Mouse (Mus musculus): ENCODE measurements around the gene Ciita. TPM values are rescaled to one million over a fixed set of nuclear protein-coding genes. Genes with fewer than 3 reads are reported as not detected.

Ciita gene
- total and polyA plus RNA-seq, 2 experiments from 2014 or later: under 0.01 to 0.26 TPM

DNA sequence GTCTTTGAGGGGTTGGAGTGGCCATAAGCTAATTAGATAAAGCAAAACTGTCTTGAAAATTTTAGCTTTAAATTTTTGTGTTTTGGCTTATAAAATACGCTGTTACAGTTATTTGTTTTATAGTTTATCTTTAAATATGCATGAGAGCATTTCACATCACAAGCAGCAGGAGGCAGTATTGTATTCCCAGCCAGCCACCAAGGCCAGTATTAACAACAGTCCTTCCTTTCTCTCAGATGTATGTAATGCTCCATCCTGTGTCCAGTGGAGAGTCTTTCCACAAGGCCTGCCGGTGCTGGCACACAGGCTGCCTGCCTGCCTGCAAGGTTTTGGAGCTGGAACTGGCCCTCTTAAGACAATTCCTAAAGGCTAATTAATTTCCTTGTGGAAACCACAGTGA, 92.0 kb downstream of the Ciita start:
- Histone ChIP-seq H3K27ac (ENCODE audit: low read depth, low read length) (no peak overlapping the region), H3K4me2 (ENCODE audit: low read depth, low read length, poor library complexity, severe bottlenecking) (no peak overlapping the region), H3K9me3 (ENCODE audit: low read length) (no peaks in the 10 kb centered on the region), H3K9ac (replicated peaks; ENCODE audit: low read length, poor library complexity, severe bottlenecking) (no peak overlapping the region), H3K27me3 (ENCODE audit: insufficient read depth, low read length) (no peaks in the 10 kb centered on the region), H3K4me1 (ENCODE audit: insufficient read depth, low read length) (no peaks in the 10 kb centered on the region), H3K36me3 (ENCODE audit: insufficient read depth, low read length) (peaks cover 58% of the 10 kb centered on the region), H3K4me3 (ENCODE audit: low read depth, low read length) (no peak overlapping the region)
- 52% methylated on average over 2 of the region's 2 CpGs for WGBS
- no peak for ATAC-seq (ENCODE audit: low FRiP score)
- peak; percentile 72 for TF ChIP-seq CTCF (IDR thresholded peaks at IDR 0.05)
- peak; percentile 58 for DNase-seq (ENCODE audit: low spot score)

DNA sequence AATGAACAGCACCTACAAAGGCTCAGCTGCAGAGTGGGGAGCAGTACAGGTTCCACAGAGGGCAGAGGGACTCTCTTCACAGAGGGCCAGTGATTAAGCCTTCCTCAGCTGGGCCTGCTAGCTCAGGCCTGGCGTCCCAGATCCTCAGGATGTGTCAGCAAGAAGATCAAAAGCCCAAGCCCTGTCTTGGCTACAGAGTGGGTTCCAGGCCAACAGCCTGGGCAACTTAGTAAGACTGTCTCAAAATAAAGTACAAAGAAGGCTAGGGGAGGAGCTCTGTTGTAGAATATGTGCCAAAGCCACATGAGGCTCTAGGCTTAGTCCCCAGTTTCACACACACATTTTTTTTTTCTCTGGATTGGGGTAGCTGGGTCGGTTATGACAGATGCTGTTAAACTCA, 95.1 kb downstream of the Ciita start:
- no peak for ATAC-seq (ENCODE audit: low FRiP score)
- Histone ChIP-seq H3K4me1 (ENCODE audit: insufficient read depth, low read length) (no peaks in the 10 kb centered on the region), H3K4me3 (ENCODE audit: low read depth, low read length) (no peak overlapping the region), H3K27me3 (ENCODE audit: insufficient read depth, low read length) (no peaks in the 10 kb centered on the region), H3K27ac (ENCODE audit: low read depth, low read length) (no peak overlapping the region), H3K4me2 (ENCODE audit: low read depth, low read length, poor library complexity, severe bottlenecking) (no peak overlapping the region), H3K9ac (replicated peaks; ENCODE audit: low read length, poor library complexity, severe bottlenecking) (no peak overlapping the region), H3K9me3 (ENCODE audit: low read length) (no peaks in the 10 kb centered on the region), H3K36me3 (ENCODE audit: insufficient read depth, low read length) (peaks cover 69% of the 10 kb centered on the region)
- 76% methylated on average over 2 of the region's 2 CpGs for WGBS
- DNase-seq (ENCODE audit: low spot score): peak; percentile 15
- no peak for TF ChIP-seq CTCF (IDR thresholded peaks at IDR 0.05)

GRCm38 (mm10) chr16:10575915-10576314, 96.1 kb downstream of the Ciita start:
- peaks cover 71% of the 10 kb centered on the region for H3K36me3 ChIP-seq (ENCODE audit: insufficient read depth, low read length)
- no peak for ATAC-seq (ENCODE audit: low FRiP score)
- TF ChIP-seq CTCF (IDR thresholded peaks at IDR 0.05): no peak

GRCm38 (mm10) chr16:10577548-10577947, 97.7 kb downstream of the Ciita start:
- Histone ChIP-seq H3K4me1 (ENCODE audit: insufficient read depth, low read length) (no peaks in the 10 kb centered on the region), H3K27ac (ENCODE audit: low read depth, low read length) (no peak overlapping the region), H3K36me3 (ENCODE audit: insufficient read depth, low read length) (peaks cover 74% of the 10 kb centered on the region), H3K4me3 (ENCODE audit: low read depth, low read length) (no peak overlapping the region), H3K9me3 (ENCODE audit: low read length) (no peaks in the 10 kb centered on the region), H3K27me3 (ENCODE audit: insufficient read depth, low read length) (no peaks in the 10 kb centered on the region), H3K4me2 (ENCODE audit: low read depth, low read length, poor library complexity, severe bottlenecking) (no peak overlapping the region), H3K9ac (replicated peaks; ENCODE audit: low read length, poor library complexity, severe bottlenecking) (no peak overlapping the region)
- no peak for TF ChIP-seq CTCF (IDR thresholded peaks at IDR 0.05)
- DNase-seq (ENCODE audit: low spot score) (no peak), ATAC-seq (ENCODE audit: low FRiP score) (no peak)
- WGBS: 91% methylated on average over 5 of the region's 5 CpGs

More at GRCm38 (mm10) chr16:10575915-10576314, 96.1 kb downstream of the Ciita start:
- Histone ChIP-seq H3K9ac (replicated peaks; ENCODE audit: low read length, poor library complexity, severe bottlenecking) (no peak overlapping the region), H3K4me1 (ENCODE audit: insufficient read depth, low read length) (no peaks in the 10 kb centered on the region), H3K27me3 (ENCODE audit: insufficient read depth, low read length) (no peaks in the 10 kb centered on the region), H3K4me2 (ENCODE audit: low read depth, low read length, poor library complexity, severe bottlenecking) (no peak overlapping the region), H3K9me3 (ENCODE audit: low read length) (no peaks in the 10 kb centered on the region), H3K27ac (ENCODE audit: low read depth, low read length) (no peak overlapping the region), H3K4me3 (ENCODE audit: low read depth, low read length) (no peak overlapping the region)
- 84% methylated on average over 4 of the region's 4 CpGs for WGBS
- no peak for DNase-seq (ENCODE audit: low spot score)

Other genes with a start within 250 kb of the Ciita start
- gene Emp2, start 166.1 kb upstream of the Ciita start, total RNA-seq (2014; rRNA removed): 18.0 and 18.9 TPM in 2 replicates
- 21.3 and 21.9 TPM in 2 replicates for gene Emp2, start 166.1 kb upstream of the Ciita start, polyA plus RNA-seq (2015; fragmentation: Nextera tagmentation; extraction: Ambion mirVana)
- 9.4 and 11.2 TPM in 2 replicates for gene Tekt5, start 84.6 kb upstream of the Ciita start, total RNA-seq (2014; rRNA removed)
- gene Tekt5, start 84.6 kb upstream of the Ciita start, polyA plus RNA-seq (2015; fragmentation: Nextera tagmentation; extraction: Ambion mirVana): 29.3 and 33.7 TPM in 2 replicates
- gene Nubp1, start 68.1 kb upstream of the Ciita start, total RNA-seq (2014; rRNA removed): 33.0 and 37.8 TPM in 2 replicates
- gene Nubp1, start 68.1 kb upstream of the Ciita start, polyA plus RNA-seq (2015; fragmentation: Nextera tagmentation; extraction: Ambion mirVana): 36.1 and 40.3 TPM in 2 replicates
- 77.6 and 82.0 TPM in 2 replicates for gene Tvp23a, start 32.7 kb upstream of the Ciita start, total RNA-seq (2014; rRNA removed)
- gene Tvp23a, start 32.7 kb upstream of the Ciita start, polyA plus RNA-seq (2015; fragmentation: Nextera tagmentation; extraction: Ambion mirVana): 44.1 and 46.8 TPM in 2 replicates
- gene Dexi, start 63.0 kb downstream of the Ciita start, total RNA-seq (2014; rRNA removed): 24.6 and 38.0 TPM in 2 replicates
- gene Dexi, start 63.0 kb downstream of the Ciita start, polyA plus RNA-seq (2015; fragmentation: Nextera tagmentation; extraction: Ambion mirVana): 16.7 and 18.2 TPM in 2 replicates
- gene Clec16a, start 65.3 kb downstream of the Ciita start, total RNA-seq (2014; rRNA removed): 63.8 and 65.8 TPM in 2 replicates
- gene Clec16a, start 65.3 kb downstream of the Ciita start, polyA plus RNA-seq (2015; fragmentation: Nextera tagmentation; extraction: Ambion mirVana): 58.5 and 69.5 TPM in 2 replicates

Measured in midbrain, postnatal 0 days (tissue).